Mouse (Mus musculus): Measurements from ENCODE around the gene Gm4559. TPM values are rescaled to one million over a fixed set of nuclear protein-coding genes. Genes with fewer than 3 reads are reported as not detected.
"Not testable (repeated sequence)": the region's sequence is repeated elsewhere in the genome, so short reads cannot be mapped to it uniquely, and the experiment has no call there.

Gm4559 gene
- polyA plus RNA-seq (2012), result not detected in 2 replicates

GRCm38 (mm10) chr7:142274263-142274662 lies at the start of gene Gm4559:
TSS of gene Gm4559 (minus strand) at chr7:142274363.
- TF ChIP-seq GATA1 (IDR thresholded peaks at IDR 0.05; ENCODE audit: low read length), result not testable (repeated sequence)

GRCm38 (mm10) chr7:142323396-142324117 lies 49.4 kb upstream of the Gm4559 start:
- TF ChIP-seq GATA1 (IDR thresholded peaks at IDR 0.05; ENCODE audit: low read length), result no peak

GRCm38 (mm10) chr7:142322641-142323040 lies 48.5 kb upstream of the Gm4559 start:
- no peak for TF ChIP-seq GATA1 (IDR thresholded peaks at IDR 0.05; ENCODE audit: low read length)

- no peak for TF ChIP-seq GATA1 (IDR thresholded peaks at IDR 0.05; ENCODE audit: low read length)
Measured at GRCm38 (mm10) chr7:142320906-142321305, 46.7 kb upstream of the Gm4559 start.

- TF ChIP-seq GATA1 (IDR thresholded peaks at IDR 0.05; ENCODE audit: low read length), result no peak
Measured at GRCm38 (mm10) chr7:142319124-142319523, 45.0 kb upstream of the Gm4559 start.

GRCm38 (mm10) chr7:142317216-142317615 lies 43.1 kb upstream of the Gm4559 start:
- TF ChIP-seq GATA1 (IDR thresholded peaks at IDR 0.05; ENCODE audit: low read length), result no peak

- no peak for TF ChIP-seq GATA1 (IDR thresholded peaks at IDR 0.05; ENCODE audit: low read length)
Measured at GRCm38 (mm10) chr7:142316558-142316957, 42.4 kb upstream of the Gm4559 start.

- no peak for TF ChIP-seq GATA1 (IDR thresholded peaks at IDR 0.05; ENCODE audit: low read length)
Measured at GRCm38 (mm10) chr7:142314600-142315285, 40.6 kb upstream of the Gm4559 start.

- no peak for TF ChIP-seq GATA1 (IDR thresholded peaks at IDR 0.05; ENCODE audit: low read length)
Measured at GRCm38 (mm10) chr7:142303249-142303648, 29.1 kb upstream of the Gm4559 start, which contains the start of gene Krtap5-4. TSS of gene Krtap5-4 (plus strand) at chr7:142303549.

GRCm38 (mm10) chr7:142297018-142297417 lies 22.9 kb upstream of the Gm4559 start, which contains the start of gene Krtap5-1:
TSS of gene Krtap5-1 (minus strand) at chr7:142297118.
- TF ChIP-seq GATA1 (IDR thresholded peaks at IDR 0.05; ENCODE audit: low read length), result not testable (repeated sequence)

- no peak for TF ChIP-seq GATA1 (IDR thresholded peaks at IDR 0.05; ENCODE audit: low read length)
Measured at GRCm38 (mm10) chr7:142295418-142295817, 21.3 kb upstream of the Gm4559 start.

GRCm38 (mm10) chr7:142285130-142285835 lies 11.1 kb upstream of the Gm4559 start:
- TF ChIP-seq GATA1 (IDR thresholded peaks at IDR 0.05; ENCODE audit: low read length), result no peak

GRCm38 (mm10) chr7:142284615-142285080 lies 10.5 kb upstream of the Gm4559 start:
- no peak for TF ChIP-seq GATA1 (IDR thresholded peaks at IDR 0.05; ENCODE audit: low read length)

- no peak for TF ChIP-seq GATA1 (IDR thresholded peaks at IDR 0.05; ENCODE audit: low read length)
Measured at GRCm38 (mm10) chr7:142284023-142284591, 9.9 kb upstream of the Gm4559 start.

- TF ChIP-seq GATA1 (IDR thresholded peaks at IDR 0.05; ENCODE audit: low read length), result not testable (repeated sequence)
Measured at GRCm38 (mm10) chr7:142258254-142258653, 15.9 kb downstream of the Gm4559 start, which contains the start of gene Gm2431. TSS of gene Gm2431 (minus strand) at chr7:142258354.
